Comparison of ENCODE assay signal across 8 mouse cellular contexts in genomic region chr4:57845031-57845431, GRCm38 (mm10).
DNase-seq lines count a peak whose midpoint lies in the region; ATAC-seq lines count a peak whose summit lies in the region.

No protein-coding gene starts in this region.

- ATAC-seq in activated CD4-positive, CD25-positive, alpha-beta regulatory T cell, adult 4 months: no peak

- peak; percentile 35 for DNase-seq in layer of hippocampus, adult 11-12 months (ENCODE audit: low spot score)
- no peak for DNase-seq in layer of hippocampus, adult 18-20 months (ENCODE audit: low spot score in 2 of 2)
- peak; percentile 85 for DNase-seq in embryo, embryonic 9.5 days (ENCODE audit: extremely low spot score)
- peak; percentile 100 for DNase-seq in heart, adult 11 months
- peak; percentile 94 for DNase-seq in kidney, adult 11 months
- peak; percentile 94 to 96 for DNase-seq in lung, adult 18-20 months
- peak; percentile 49 for DNase-seq in ovary, postnatal 14 days (ENCODE audit: low spot score)

Comparison
In these comparisons a context has a peak if more than half of its experiments do, and no peak if none do; other contexts are left out.
1. DNase-seq: peak in layer of hippocampus, adult 11-12 months (single experiment), embryo, embryonic 9.5 days (single experiment), heart, adult 11 months (single experiment), kidney, adult 11 months (single experiment), lung, adult 18-20 months (2 of 2) and ovary, postnatal 14 days (single experiment); none in layer of hippocampus, adult 18-20 months (0 of 2).